Mouse (Mus musculus) frontal cortex, postnatal 14 days (tissue): ENCODE results near the gene Zfp462.

Experiments
- DNase-seq, 2 experiments: peaks; one replicate each; pipeline ENCODE4 v3.0.0; 2022; ENCODE audit warnings: low spot score in 2 of 2

Gene Zfp462

GRCm38 (mm10) chr4:55103575-55103974, 158.7 kb downstream of the Zfp462 start:
- no peak for DNase-seq

GRCm38 (mm10) chr4:55117839-55118487, 173.1 kb downstream of the Zfp462 start:
- DNase-seq, result no peak

GRCm38 (mm10) chr4:55121126-55121525, 176.3 kb downstream of the Zfp462 start:
- no peak for DNase-seq

- no peak for DNase-seq
Observed at GRCm38 (mm10) chr4:55121952-55122351, 177.1 kb downstream of the Zfp462 start.

GRCm38 (mm10) chr4:55124126-55124525, 179.3 kb downstream of the Zfp462 start:
- DNase-seq, result no peak

- DNase-seq, result no peak
Observed at GRCm38 (mm10) chr4:55125048-55125737, 180.3 kb downstream of the Zfp462 start.

- DNase-seq, result no peak
Observed at GRCm38 (mm10) chr4:55125738-55126054, 180.8 kb downstream of the Zfp462 start.

- no peak for DNase-seq
Observed at GRCm38 (mm10) chr4:55127228-55127901, 182.5 kb downstream of the Zfp462 start.

- DNase-seq, result no peak
Observed at GRCm38 (mm10) chr4:55128088-55128835, 183.4 kb downstream of the Zfp462 start.
